Mouse (Mus musculus) cerebellum, adult 2 months (tissue): ENCODE results near the gene Ndufaf5. TPM values are rescaled to one million over a fixed set of nuclear protein-coding genes. Genes with fewer than 3 reads are reported as not detected.

Source experiments
- DNase-seq, 2 experiments: peaks; one replicate each; pipeline ENCODE4 v3.0.0; 2021
- H3K27ac ChIP-seq: fragments of 200-500 bp; 2 replicates; pipeline ENCODE4 v1.5.1; 2012; ENCODE audit warnings: low read length, control low read depth, inconsistent platforms; ENCODE audit not compliant: insufficient read depth
- H3K27me3 ChIP-seq: fragments of 200-500 bp; 2 replicates; pipeline ENCODE4 v1.6.1; 2012; ENCODE audit warnings: inconsistent platforms, mild to moderate bottlenecking, low read length, moderate library complexity; ENCODE audit not compliant: control insufficient read depth, insufficient read depth
- H3K4me1 ChIP-seq: fragments of 200-500 bp; 2 replicates; pipeline ENCODE4 v1.6.1; 2011; ENCODE audit warnings: low read length; ENCODE audit not compliant: control insufficient read depth, insufficient read depth
- H3K4me3 ChIP-seq: fragments of 200-500 bp; replicated peaks from 2 replicates; pipeline ENCODE3; 2011; ENCODE audit warnings: mild to moderate bottlenecking, low read depth, low read length, control low read depth; ENCODE audit not compliant: insufficient read depth
- CTCF ChIP-seq: fragments of 200-500 bp; IDR thresholded peaks from 2 replicates; pipeline ENCODE4 v1.5.1; 2011; ENCODE audit warnings: low read depth, mild to moderate bottlenecking, control low read depth, low read length, moderate library complexity, borderline replicate concordance; ENCODE audit not compliant: insufficient read depth
- POLR2A ChIP-seq: fragments of 200-500 bp; IDR thresholded peaks from 2 replicates; pipeline ENCODE4 v1.6.1; 2011; ENCODE audit warnings: low read length, control low read depth, borderline replicate concordance; ENCODE audit not compliant: insufficient read depth
- WGBS: fragments of 180-500 bp; shearing (Covaris S2); methylation state at CpG from one replicate; pipeline ENCODE4 v1.1.7; 2018; 5-methylcytosine and 5-hydroxymethylcytosine counted together
- polyA plus RNA-seq: library from polyadenylated mRNA; depleted of rRNA; stranded (reverse); fragments of >200 nt; gene quantifications from 2 replicates; pipeline ENCODE4 v1.2.3, GENCODE M21; 2012

Gene Ndufaf5
- polyA plus RNA-seq, 1 experiment: 58.2 TPM

- no peak for DNase-seq
- Histone ChIP-seq H3K27me3 (no peaks in the 10 kb centered on the region), H3K4me1 (no peaks in the 10 kb centered on the region), H3K4me3 (no peak overlapping the region), H3K27ac (no peak overlapping the region)
- no peak for TF ChIP-seq POLR2A
- peak; percentile 33; the same call in 1 of the 2 replicates for TF ChIP-seq CTCF
- 84% methylated on average over 2 of the region's 2 CpGs for WGBS
These were observed 30.3 kb downstream of the Ndufaf5 start for GRCm38 (mm10) chr2:140200713-140201112.

DNA sequence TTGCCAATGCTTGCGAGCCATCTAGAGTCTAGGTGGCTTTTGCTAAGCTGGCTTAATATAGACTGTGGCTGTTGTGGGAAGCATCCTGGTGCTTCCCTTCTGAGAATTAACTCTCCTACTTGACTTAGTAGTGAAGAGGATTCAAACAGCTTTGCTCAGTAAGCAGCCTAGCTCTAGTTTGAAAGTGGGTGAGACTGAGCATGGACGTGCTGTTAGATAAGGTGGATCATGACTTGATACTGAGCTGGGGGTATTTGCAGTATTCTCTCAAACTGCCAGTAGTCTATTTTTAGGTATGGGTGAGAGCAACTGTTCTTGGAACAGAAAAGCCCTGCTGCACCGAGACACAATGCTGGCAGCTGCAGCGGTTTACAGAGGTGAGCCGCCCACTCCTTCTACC is 32.1 kb downstream of the Ndufaf5 start:
- Histone ChIP-seq H3K4me1 (no peaks in the 10 kb centered on the region), H3K27me3 (no peaks in the 10 kb centered on the region), H3K4me3 (no peak overlapping the region), H3K27ac (no peak overlapping the region)
- DNase-seq: no peak
- 72% methylated on average over 5 of the region's 5 CpGs for WGBS
- TF ChIP-seq POLR2A (no peak), CTCF (no peak)

DNA sequence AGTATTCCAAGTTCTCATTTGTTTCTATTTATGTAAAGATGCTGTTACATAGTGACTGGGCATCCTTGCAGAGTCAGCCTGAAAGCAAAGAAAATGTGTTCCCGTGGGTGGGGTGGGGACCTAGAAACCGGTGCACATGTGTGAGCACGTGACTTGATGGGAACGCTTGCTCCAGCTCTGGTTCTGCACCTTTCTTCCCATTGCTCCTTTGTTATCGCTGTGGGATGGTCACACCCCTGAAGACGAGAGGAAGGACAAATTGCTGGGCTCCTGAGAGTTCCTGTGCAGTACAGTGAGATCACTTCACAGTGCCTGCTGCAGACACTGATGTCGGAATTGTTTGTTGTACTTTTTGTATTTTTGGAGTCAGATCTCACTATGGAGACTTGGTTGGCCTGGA is 33.3 kb downstream of the Ndufaf5 start:
- TF ChIP-seq POLR2A: no peak
- TF ChIP-seq CTCF: no peak
- H3K4me3 ChIP-seq: no peak overlapping the region
- DNase-seq: no peak
- H3K4me1 ChIP-seq: no peaks in the 10 kb centered on the region
- H3K27ac ChIP-seq: no peak overlapping the region
- 93% methylated on average over 7 of the region's 7 CpGs for WGBS
- H3K27me3 ChIP-seq: no peaks in the 10 kb centered on the region

- no peak for DNase-seq
- Histone ChIP-seq H3K27me3 (no peaks in the 10 kb centered on the region), H3K4me3 (no peak overlapping the region), H3K4me1 (peaks cover 3% of the 10 kb centered on the region; the same call in 1 of the 2 replicates), H3K27ac (no peak overlapping the region)
- TF ChIP-seq POLR2A (no peak), CTCF (no peak)
- WGBS: 94% methylated on average over 4 of the region's 4 CpGs
These were observed 44.1 kb downstream of the Ndufaf5 start for GRCm38 (mm10) chr2:140214519-140215027.

- WGBS: 39% methylated on average over 2 of the region's 2 CpGs
- H3K4me3 ChIP-seq: no peak overlapping the region
- peak in 1 of 2 experiments; percentile 42 for DNase-seq
- no peaks in the 10 kb centered on the region for H3K27me3 ChIP-seq
- H3K27ac ChIP-seq: no peak overlapping the region
- TF ChIP-seq POLR2A (no peak), CTCF (no peak)
- H3K4me1 ChIP-seq: peaks cover 3% of the 10 kb centered on the region; the same call in 1 of the 2 replicates
These were observed 45.0 kb downstream of the Ndufaf5 start for GRCm38 (mm10) chr2:140215415-140215814.

- H3K27ac ChIP-seq: no peak overlapping the region
- peaks cover 3% of the 10 kb centered on the region; the same call in 1 of the 2 replicates for H3K4me1 ChIP-seq
- TF ChIP-seq POLR2A: no peak
- no peak for TF ChIP-seq CTCF
- H3K4me3 ChIP-seq: no peak overlapping the region
- no peak for DNase-seq
- H3K27me3 ChIP-seq: no peaks in the 10 kb centered on the region
- 50% methylated on average over 1 of the region's 1 CpGs for WGBS
These were observed 45.5 kb downstream of the Ndufaf5 start for GRCm38 (mm10) chr2:140215965-140216364.

DNA sequence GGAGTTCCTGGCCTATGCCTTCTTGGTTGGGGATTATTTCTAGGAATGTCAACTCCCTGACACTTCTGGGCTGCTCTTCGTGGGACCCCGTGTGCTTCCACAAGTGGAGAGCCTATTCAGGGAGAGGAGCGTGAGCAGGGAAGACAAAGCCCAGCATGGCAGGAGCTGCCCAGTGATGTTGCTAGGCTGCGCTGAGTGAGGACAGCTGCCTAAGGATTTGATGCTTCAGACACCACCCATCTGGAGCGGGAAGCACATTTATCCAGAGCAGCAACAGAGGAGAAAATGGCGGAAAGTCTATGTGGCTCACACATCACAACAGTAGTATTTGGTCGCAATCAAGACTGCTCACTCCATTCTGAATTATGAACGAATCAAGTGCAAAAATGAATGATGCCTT is 49.9 kb downstream of the Ndufaf5 start:
- 40% methylated on average over 8 of the region's 8 CpGs for WGBS
- no peak for DNase-seq
- TF ChIP-seq CTCF (no peak), POLR2A (no peak)
- no peak overlapping the region for H3K4me3 ChIP-seq
- no peak overlapping the region for H3K27ac ChIP-seq
- no peaks in the 10 kb centered on the region for H3K27me3 ChIP-seq
- H3K4me1 ChIP-seq: no peaks in the 10 kb centered on the region; the same call in 1 of the 2 replicates

DNA sequence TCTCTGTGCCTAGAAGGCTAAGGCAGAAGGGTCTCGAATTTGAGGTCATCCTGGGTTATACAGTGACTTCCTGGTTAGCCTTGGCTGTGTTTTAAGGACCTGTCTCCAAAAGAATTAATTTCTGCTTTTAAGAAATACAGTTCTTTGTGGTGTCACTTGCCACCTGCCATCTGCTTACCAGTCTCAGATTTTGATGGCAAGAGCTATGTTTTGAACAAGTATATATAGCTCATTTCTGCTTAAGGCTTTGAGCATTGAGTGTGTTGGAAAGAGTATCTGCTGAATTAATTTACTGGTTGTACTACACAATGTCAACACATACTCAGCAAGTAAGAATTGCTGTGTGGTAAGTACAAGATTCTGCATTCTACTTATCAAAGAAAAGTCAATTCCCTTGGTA is 59.8 kb downstream of the Ndufaf5 start:
- Histone ChIP-seq H3K27me3 (no peaks in the 10 kb centered on the region), H3K4me3 (no peak overlapping the region), H3K4me1 (no peaks in the 10 kb centered on the region), H3K27ac (no peak overlapping the region)
- no peak for DNase-seq
- 54% methylated on average over 1 of the region's 1 CpGs for WGBS
- TF ChIP-seq POLR2A (no peak), CTCF (no peak)

GRCm38 (mm10) chr2:140237245-140237644 is 66.8 kb downstream of the Ndufaf5 start:
- no peak for DNase-seq
- Histone ChIP-seq H3K4me3 (no peak overlapping the region), H3K27ac (no peak overlapping the region), H3K27me3 (no peaks in the 10 kb centered on the region), H3K4me1 (no peaks in the 10 kb centered on the region)
- TF ChIP-seq POLR2A: no peak
- no peak for TF ChIP-seq CTCF
- WGBS: 56% methylated on average over 6 of the region's 6 CpGs
